Mouse (Mus musculus): Measurements from ENCODE around the gene Lcn12. TPM values are rescaled to one million over a fixed set of nuclear protein-coding genes. Genes with fewer than 3 reads are reported as not detected.
A peak's percentile ranks its signal among the peaks of the same experiment; 100 is the strongest.

The Lcn12 gene
- polyA plus RNA-seq, 2 experiments from 2014 or later, result not detected

- no peak for ATAC-seq
Observed at GRCm38 (mm10) chr2:25492988-25493387, 723 bp downstream of the Lcn12 start.

- no peak for ATAC-seq
Observed at GRCm38 (mm10) chr2:25488671-25489068, 5.0 kb downstream of the Lcn12 start.

- ATAC-seq, result no peak
Observed at GRCm38 (mm10) chr2:25487965-25488670, 5.6 kb downstream of the Lcn12 start.

- ATAC-seq, result no peak
Observed at GRCm38 (mm10) chr2:25484901-25485647, 8.6 kb downstream of the Lcn12 start.

GRCm38 (mm10) chr2:25482969-25483368 is 10.7 kb downstream of the Lcn12 start:
- ATAC-seq, result peak; percentile 76

- ATAC-seq, result no peak
Observed at GRCm38 (mm10) chr2:25480541-25480940, 13.2 kb downstream of the Lcn12 start.

- ATAC-seq, result no peak
Observed at GRCm38 (mm10) chr2:25479551-25480311, 14.0 kb downstream of the Lcn12 start.

GRCm38 (mm10) chr2:25477967-25478675 is 15.6 kb downstream of the Lcn12 start:
- ATAC-seq, result no peak

- no peak for ATAC-seq
Observed at GRCm38 (mm10) chr2:25477541-25477940, 16.2 kb downstream of the Lcn12 start.

GRCm38 (mm10) chr2:25472550-25472949 is 21.2 kb downstream of the Lcn12 start:
- no peak for ATAC-seq

- no peak for ATAC-seq
Observed at GRCm38 (mm10) chr2:25469969-25470368, 23.7 kb downstream of the Lcn12 start, which contains the start of gene Ptgds. Gene Ptgds (minus strand): TSS chr2:25470046.

- no peak for ATAC-seq
Observed at GRCm38 (mm10) chr2:25468962-25469915, 24.5 kb downstream of the Lcn12 start.

- no peak for ATAC-seq
Observed at GRCm38 (mm10) chr2:25467606-25468303, 26.0 kb downstream of the Lcn12 start.

GRCm38 (mm10) chr2:25465816-25466635 is 27.7 kb downstream of the Lcn12 start:
- ATAC-seq, result peak; percentile 85

GRCm38 (mm10) chr2:25465256-25465655 is 28.5 kb downstream of the Lcn12 start:
- ATAC-seq, result no peak

GRCm38 (mm10) chr2:25463630-25464029 is 30.1 kb downstream of the Lcn12 start:
- no peak for ATAC-seq

GRCm38 (mm10) chr2:25461407-25461806 is 32.3 kb downstream of the Lcn12 start:
- ATAC-seq, result no peak

GRCm38 (mm10) chr2:25460551-25461309 is 33.0 kb downstream of the Lcn12 start, which contains the start of gene Paxx:
Gene Paxx (minus strand): TSS chr2:25461094.
- peak; percentile 84 for ATAC-seq

GRCm38 (mm10) chr2:25460135-25460534 is 33.6 kb downstream of the Lcn12 start:
- no peak for ATAC-seq
